Mouse (Mus musculus): ENCODE measurements around the gene Tcam1.

Gene Tcam1

GRCm38 (mm10) chr11:106318406-106319366 is 42.2 kb downstream of the Tcam1 start:
- no peak for DNase-seq (ENCODE audit: low spot score in 2 of 2)

DNA sequence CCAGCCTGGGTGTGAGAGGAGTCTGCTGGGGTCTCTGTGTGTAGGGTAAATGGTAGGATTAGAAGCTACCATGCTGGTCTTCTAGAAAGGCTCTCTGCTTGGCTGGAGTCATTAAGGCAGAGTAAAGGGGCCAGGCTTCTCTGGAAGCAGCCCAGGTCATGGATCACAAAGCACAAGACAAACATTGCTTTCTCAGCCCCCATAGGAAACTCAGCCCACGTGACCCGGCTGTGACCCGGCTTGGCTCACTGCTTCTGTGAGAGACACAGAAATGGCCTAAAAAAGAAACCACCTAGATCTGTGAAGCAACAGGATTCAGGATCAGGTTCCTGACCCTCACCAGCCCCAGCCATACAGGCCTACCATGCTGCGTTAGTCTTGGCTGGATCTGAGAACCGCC is 48.4 kb downstream of the Tcam1 start:
- DNase-seq (ENCODE audit: low spot score in 2 of 2), result no peak

GRCm38 (mm10) chr11:106325566-106326206 is 49.2 kb downstream of the Tcam1 start:
- peak in 1 of 2 experiments; percentile 48 for DNase-seq (ENCODE audit: low spot score in 2 of 2)

DNA sequence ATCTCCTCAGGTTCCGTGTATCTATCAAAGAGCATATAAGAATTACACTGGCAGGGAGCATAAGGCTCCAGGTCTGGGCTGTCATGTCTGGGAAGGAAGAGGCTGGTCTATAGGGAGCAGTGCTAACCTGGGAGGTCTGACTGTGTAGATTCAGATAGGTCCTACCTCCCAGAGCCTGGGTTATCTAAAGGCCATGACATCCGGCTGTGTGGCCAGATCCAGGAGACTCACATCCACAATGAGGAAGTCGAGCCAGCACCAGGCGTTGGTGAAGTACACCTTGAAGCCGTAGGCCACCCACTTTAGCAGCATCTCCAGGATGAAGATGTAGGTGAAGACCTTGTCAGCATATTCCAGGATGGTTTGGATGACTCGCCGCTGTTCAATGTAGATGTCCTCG is 50.0 kb downstream of the Tcam1 start:
- DNase-seq (ENCODE audit: low spot score in 2 of 2), result no peak

DNA sequence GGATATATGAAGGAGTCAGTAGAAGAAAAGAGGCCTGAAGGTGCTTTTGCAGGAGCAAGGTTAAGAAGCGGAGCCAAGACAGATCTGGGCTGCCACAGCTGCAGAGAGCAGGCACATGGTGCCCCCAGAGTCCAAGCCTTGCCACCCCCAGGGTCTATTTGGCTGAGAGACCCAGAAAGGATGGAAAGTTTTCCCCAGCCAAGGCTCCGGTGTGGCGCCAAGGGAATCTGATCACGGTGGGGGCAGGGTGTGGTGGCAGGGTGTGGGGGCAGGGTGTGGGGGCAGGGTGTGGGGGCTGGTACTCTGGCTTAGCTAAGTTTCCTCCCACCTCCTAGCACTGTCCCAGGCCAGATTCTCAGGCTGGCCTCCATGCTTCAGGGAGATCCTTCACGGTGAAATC is 52.0 kb downstream of the Tcam1 start:
- DNase-seq (ENCODE audit: low spot score in 2 of 2), result no peak

GRCm38 (mm10) chr11:106329128-106329527 is 52.7 kb downstream of the Tcam1 start:
- DNase-seq (ENCODE audit: low spot score in 2 of 2), result no peak

GRCm38 (mm10) chr11:106329682-106330081 is 53.2 kb downstream of the Tcam1 start:
- DNase-seq (ENCODE audit: low spot score in 2 of 2), result peak in 1 of 2 experiments; percentile 22

DNA sequence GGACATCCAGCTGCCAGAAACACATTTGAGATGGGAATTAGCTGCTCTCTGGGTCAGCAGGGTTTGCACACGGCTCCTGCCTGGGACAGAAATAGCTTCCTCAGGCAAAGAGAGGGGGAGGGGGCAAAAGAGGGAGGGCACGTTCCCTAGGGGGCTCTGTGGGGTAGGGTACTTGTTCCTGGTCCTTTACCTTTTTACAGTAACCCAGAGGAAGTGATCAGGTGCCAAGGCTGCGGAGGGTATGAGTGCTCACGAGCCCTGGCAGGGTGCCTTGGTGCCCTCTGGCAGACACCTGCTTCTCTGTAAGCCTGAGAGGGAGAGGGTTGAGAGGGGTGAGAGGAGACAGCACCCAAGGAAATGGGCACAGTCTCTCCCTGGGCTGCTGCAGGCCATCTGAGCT is 56.0 kb downstream of the Tcam1 start:
- no peak for DNase-seq (ENCODE audit: low spot score in 2 of 2)

DNA sequence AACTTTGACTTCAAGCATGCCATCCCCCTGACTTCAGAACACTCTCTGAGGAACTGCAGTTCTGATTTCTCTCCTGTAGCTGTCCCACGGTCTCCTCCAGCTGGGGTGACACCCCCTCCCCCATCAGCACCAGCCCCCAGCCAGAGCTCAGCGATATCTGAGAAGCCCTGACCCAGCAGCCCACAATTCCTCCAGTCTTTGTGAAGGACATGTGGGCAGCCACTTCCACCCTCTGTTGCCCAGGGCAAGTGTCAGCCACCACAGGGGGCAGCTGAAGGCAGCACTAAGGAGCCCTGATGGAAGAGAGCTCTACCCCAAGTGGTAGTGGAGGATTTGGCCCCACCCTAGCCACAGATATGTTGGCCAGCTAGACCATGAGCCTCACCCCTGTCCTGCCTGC is 57.6 kb downstream of the Tcam1 start:
- no peak for DNase-seq (ENCODE audit: low spot score in 2 of 2)

- DNase-seq (ENCODE audit: low spot score in 2 of 2), result no peak
These were observed 61.6 kb downstream of the Tcam1 start for GRCm38 (mm10) chr11:106338029-106338428.

Measured in frontal cortex, postnatal 10 days (tissue).